Mouse (Mus musculus): ENCODE measurements around the gene Tmem108. TPM values are rescaled to one million over a fixed set of nuclear protein-coding genes. Genes with fewer than 3 reads are reported as not detected.
A peak's percentile ranks its signal among the peaks of the same experiment; 100 is the strongest.
"Not testable (repeated sequence)": the region's sequence is repeated elsewhere in the genome, so short reads cannot be mapped to it uniquely, and the experiment has no call there.

The Tmem108 gene
- polyA plus RNA-seq, 1 experiment: 22.4 TPM

DNA sequence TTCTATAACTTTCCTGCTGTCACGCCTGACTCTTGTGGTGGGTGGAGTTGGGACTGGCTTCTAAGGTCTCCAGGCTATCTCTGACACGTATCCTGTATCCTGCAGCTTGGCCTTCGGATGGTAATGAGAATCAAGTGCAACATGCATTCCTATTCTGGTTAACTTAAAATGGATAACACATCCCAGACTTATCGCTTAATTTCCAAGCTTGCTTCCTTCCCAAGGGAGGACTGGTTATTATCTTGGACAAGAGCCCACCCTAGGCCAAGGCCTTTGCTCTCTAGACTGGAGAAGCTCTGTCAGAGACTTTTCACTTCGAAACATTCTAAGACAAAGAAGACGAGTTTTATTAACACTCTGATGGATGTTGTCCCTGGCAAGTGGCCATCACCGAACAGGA is 71.9 kb downstream of the Tmem108 start:
- DNase-seq (ENCODE audit: extremely low spot score in 1 of 2, low spot score in 1 of 2): no peak

DNA sequence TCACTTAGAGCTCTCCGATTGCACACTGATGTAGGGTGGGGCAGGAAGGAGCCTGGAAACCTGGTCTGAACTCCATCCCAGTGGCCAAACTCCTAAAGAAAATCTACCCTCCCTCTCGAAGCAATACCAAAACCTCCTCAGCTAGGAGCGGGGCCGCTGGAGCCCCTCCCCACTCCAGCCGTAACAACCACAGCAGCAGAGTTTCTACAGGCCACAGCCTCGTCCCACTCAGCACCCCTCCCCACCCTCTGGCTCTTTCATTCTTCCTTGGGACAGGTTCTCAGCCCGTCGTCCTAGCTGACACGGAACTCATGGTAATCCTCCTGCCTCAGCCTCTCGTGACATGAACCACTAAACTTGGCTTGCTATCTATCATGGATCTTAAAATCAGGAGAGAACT is 72.6 kb downstream of the Tmem108 start:
- no peak for DNase-seq (ENCODE audit: extremely low spot score in 1 of 2, low spot score in 1 of 2)

GRCm38 (mm10) chr9:103687130-103687529 is 74.5 kb downstream of the Tmem108 start:
- peak in 1 of 2 experiments; percentile 18 for DNase-seq (ENCODE audit: extremely low spot score in 1 of 2, low spot score in 1 of 2)

DNA sequence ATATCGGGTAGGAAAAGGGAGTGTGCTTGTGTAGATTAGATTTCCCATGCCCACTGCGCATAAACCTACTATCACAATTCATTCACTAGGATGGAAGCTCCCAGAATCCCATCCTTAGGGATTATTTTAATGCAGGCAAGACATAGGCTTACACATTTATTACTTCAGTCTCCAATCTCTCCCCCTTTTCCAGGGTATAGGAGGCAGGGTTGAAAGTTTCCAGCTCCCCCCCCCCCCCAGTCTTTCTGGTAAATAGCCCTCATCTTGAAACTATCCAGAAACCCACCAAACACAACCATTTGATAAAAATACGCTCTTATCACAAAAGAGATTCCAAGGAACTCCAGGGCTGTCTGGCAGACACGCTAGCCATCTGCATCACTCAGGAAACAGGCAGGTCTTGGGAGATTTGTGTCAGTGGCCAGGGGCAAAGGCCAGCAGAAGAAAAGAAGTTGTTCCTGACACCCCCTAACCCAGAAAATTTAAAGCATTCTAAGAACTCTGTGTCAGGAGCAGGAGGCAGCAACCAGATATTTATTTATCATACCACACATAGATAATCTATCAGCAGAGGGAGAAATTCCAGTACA is 79.8 kb downstream of the Tmem108 start:
- no peak for DNase-seq (ENCODE audit: extremely low spot score in 1 of 2, low spot score in 1 of 2)

- DNase-seq (ENCODE audit: extremely low spot score in 1 of 2, low spot score in 1 of 2): no peak
Measured at GRCm38 (mm10) chr9:103679234-103679633, 82.4 kb downstream of the Tmem108 start.

- no peak for DNase-seq (ENCODE audit: extremely low spot score in 1 of 2, low spot score in 1 of 2)
Measured at GRCm38 (mm10) chr9:103678531-103679060, 83.0 kb downstream of the Tmem108 start.

- no peak for DNase-seq (ENCODE audit: extremely low spot score in 1 of 2, low spot score in 1 of 2)
Measured at GRCm38 (mm10) chr9:103677811-103678210, 83.8 kb downstream of the Tmem108 start.

- no peak for DNase-seq (ENCODE audit: extremely low spot score in 1 of 2, low spot score in 1 of 2)
Measured at GRCm38 (mm10) chr9:103675721-103676480, 85.7 kb downstream of the Tmem108 start.

- no peak for DNase-seq (ENCODE audit: extremely low spot score in 1 of 2, low spot score in 1 of 2)
Measured at GRCm38 (mm10) chr9:103672881-103673280, 88.8 kb downstream of the Tmem108 start.

DNA sequence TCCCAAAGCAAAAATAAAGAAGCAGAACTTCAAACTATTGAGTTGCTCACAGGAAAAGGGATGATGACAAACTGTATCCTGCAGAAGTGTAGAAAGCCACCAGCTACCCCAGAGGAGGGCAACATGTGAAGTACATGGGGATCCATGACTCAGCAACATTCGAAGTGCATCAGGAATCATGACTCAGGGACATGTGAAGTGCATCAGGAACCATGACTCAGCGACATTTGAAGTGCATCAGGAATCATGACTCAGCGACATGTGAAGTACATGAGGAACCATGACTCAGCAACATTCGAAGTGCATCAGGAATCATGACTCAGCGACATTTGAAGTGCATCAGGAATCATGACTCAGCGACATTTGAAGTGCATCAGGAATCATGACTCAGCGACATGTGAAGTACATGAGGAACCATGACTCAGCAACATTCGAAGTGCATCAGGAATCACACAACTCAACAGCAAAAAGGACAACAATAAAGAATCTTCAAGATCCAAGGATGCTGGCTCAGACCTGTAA is 91.0 kb downstream of the Tmem108 start:
- DNase-seq (ENCODE audit: extremely low spot score in 1 of 2, low spot score in 1 of 2): not testable (repeated sequence)

GRCm38 (mm10) chr9:103668830-103669229 is 92.8 kb downstream of the Tmem108 start:
- DNase-seq (ENCODE audit: extremely low spot score in 1 of 2, low spot score in 1 of 2): no peak

DNA sequence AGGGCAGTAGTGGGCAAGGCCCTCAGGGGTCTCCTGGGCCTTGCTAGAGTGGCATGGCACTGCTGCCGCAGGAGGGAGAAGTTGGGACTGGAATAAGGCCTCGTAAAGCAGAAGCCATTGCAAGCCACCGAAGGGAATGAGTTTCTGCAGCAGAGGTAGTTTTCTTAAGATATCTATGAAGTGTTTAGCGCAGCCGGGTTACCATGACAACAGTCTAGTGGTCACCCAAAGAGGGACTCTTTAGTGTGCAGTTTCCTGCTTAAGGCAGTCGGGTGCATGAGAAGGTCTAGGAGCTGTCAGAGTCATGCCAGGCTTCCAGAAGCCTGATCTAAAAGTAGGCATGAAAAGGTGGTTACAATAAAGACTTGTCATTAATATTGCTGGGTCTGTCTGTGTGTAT is 95.8 kb downstream of the Tmem108 start:
- DNase-seq (ENCODE audit: extremely low spot score in 1 of 2, low spot score in 1 of 2): no peak

GRCm38 (mm10) chr9:103664151-103664550 is 97.5 kb downstream of the Tmem108 start:
- no peak for DNase-seq (ENCODE audit: extremely low spot score in 1 of 2, low spot score in 1 of 2)

DNA sequence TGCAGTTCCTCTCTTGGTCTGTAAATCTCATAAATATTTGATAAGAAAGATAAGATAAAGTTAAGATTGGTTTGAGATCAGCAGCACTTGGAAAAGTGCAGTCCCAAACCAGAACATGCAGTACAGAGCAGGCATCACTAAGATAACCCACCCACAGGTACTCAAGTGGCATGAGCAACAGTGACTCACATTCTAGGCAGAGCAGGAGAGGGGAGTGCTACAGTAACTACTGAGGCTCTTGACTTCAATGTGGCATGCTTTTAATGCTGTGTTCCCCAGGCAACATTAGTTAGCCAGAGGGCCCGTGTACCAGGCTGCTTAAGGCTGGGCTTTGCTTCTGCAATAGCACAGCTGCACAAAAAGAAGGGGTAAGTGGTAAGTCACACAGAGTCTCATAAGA is 99.8 kb downstream of the Tmem108 start:
- no peak for DNase-seq (ENCODE audit: extremely low spot score in 1 of 2, low spot score in 1 of 2)

GRCm38 (mm10) chr9:103657981-103658380 is 103.7 kb downstream of the Tmem108 start:
- DNase-seq (ENCODE audit: extremely low spot score in 1 of 2, low spot score in 1 of 2): no peak

DNA sequence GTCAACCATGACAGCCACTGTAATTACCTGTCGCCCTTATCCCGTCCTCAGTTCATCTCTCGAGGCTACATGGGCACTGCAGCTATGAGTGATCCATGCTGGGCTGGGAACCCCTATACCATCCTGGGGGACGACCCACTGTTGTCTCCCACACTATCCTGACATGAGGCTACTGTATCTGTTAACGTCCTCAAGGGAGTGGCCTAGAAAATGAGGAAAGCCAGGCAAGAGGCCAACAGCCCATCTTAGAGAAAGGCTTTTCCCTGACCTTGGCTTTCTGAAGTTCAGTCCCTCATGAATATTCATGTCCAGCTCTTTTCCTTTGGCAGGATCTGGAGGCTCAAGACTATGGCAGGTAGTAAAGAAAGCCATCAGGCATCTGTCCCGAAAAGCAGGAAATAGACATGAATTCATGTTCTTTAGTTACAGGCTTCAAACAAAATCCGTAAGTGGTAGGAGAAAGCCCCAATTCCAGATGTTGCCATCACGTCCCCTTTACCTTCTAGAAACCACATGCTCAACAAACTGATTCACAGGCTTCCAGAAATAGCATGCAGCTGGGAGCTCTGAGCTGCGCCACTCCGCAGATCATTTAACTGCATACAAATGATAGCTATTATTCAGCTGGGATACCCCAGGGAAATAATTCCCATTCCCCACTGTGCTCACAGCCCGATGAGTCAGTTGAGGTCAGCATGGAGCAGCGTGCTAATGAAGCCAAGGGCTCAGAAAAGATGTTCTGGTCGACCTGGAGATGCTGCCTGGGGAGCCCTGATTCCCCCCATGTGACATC is 104.3 kb downstream of the Tmem108 start:
- DNase-seq (ENCODE audit: extremely low spot score in 1 of 2, low spot score in 1 of 2): peak; percentile 20 to 53

- no peak for DNase-seq (ENCODE audit: extremely low spot score in 1 of 2, low spot score in 1 of 2)
Measured at GRCm38 (mm10) chr9:103653995-103654587, 107.5 kb downstream of the Tmem108 start.

DNA sequence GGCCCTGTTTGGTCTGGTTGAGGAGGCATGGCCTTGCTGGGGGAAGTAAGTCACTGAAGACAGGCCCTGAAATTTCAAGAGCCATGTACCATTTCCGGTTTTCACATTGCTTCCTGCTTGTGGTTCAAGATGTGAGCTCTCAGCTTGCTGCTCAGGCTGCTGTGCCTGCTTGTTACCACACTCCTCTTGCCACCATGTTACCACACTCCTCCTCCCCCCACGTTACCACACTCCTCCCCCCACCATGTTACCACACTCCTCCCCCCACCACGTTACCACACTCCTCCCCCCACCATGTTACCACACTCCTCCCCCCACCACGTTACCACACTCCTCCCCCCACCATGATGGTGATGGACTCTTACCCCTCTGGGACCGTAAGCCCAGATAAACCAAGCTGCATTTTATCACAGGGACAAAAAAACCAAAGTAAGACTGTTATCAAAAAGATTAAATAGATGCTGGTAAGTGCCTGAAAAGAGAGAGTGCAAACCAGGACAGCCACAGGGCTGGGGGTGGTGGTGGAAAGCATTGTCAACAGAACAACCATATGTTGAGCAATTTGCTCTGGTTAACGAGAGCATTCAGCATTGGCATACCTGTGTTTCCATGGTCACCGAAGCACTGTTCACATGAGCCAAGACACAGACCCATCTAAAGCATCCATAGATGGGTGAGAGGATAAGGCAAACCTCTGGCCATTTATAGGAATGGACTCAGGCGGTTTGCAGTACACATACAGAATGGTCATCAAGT is 109.3 kb downstream of the Tmem108 start:
- peak in 1 of 2 experiments; percentile 38 for DNase-seq (ENCODE audit: extremely low spot score in 1 of 2, low spot score in 1 of 2)

- DNase-seq (ENCODE audit: extremely low spot score in 1 of 2, low spot score in 1 of 2): no peak
Measured at GRCm38 (mm10) chr9:103646605-103647004, 115.0 kb downstream of the Tmem108 start.

- no peak for DNase-seq (ENCODE audit: extremely low spot score in 1 of 2, low spot score in 1 of 2)
Measured at GRCm38 (mm10) chr9:103645724-103646123, 115.9 kb downstream of the Tmem108 start.
